Mouse (Mus musculus): ENCODE measurements at regions not wholly inside any gene's neighbourhood (a gene's known extent, or its start where the extent isn't known, plus 50 kb on each side); places are given as distances from the start of the nearest gene placed in this dataset.

GRCm38 (mm10) chr2:78716157-78716798 lies 151.6 kb upstream of the Ube2e3 start:
- H3K4me1 ChIP-seq (ENCODE audit: control insufficient read depth in 2 of 2, insufficient read depth in 2 of 2, low read length in 2 of 2), result peaks cover 2 to 8% of the 10 kb centered on the region in 2 experiments; a peak in 3 of 4 replicates
- H3K36me3 ChIP-seq (ENCODE audit: control insufficient read depth, insufficient read depth, low read length), result no peaks in the 10 kb centered on the region
- no peaks in the 10 kb centered on the region for H3K9me3 ChIP-seq (ENCODE audit: control insufficient read depth, low read length)
- ATAC-seq (ENCODE audit: insufficient number of reproducible peaks, insufficient read depth, low FRiP score, low read depth), result no peak
- H3K27ac ChIP-seq (replicated peaks in 1 of 2; ENCODE audit: control insufficient read depth in 1 of 2, insufficient read depth in 1 of 2, low read depth in 2 of 2, low read length in 2 of 2), result no peak overlapping the region
- H3K4me2 ChIP-seq (ENCODE audit: low read length), result peak overlapping the region; percentile 35
- WGBS, result 19% methylated on average over 7 of the region's 7 CpGs
- no peaks in the 10 kb centered on the region for H3K27me3 ChIP-seq (ENCODE audit: control insufficient read depth, insufficient read depth, low read length)
- H3K9ac ChIP-seq (ENCODE audit: low read length), result no peak overlapping the region; the same call in 1 of the 2 replicates
- H3K4me3 ChIP-seq (ENCODE audit: control insufficient read depth in 1 of 2, insufficient read depth in 1 of 2, low read depth in 1 of 2, low read length in 2 of 2), result no peak overlapping the region

- no peaks in the 10 kb centered on the region for H3K9me3 ChIP-seq (ENCODE audit: control insufficient read depth, low read length)
- no peaks in the 10 kb centered on the region for H3K4me1 ChIP-seq (ENCODE audit: control insufficient read depth in 2 of 2, insufficient read depth in 2 of 2, low read length in 2 of 2)
- H3K4me2 ChIP-seq (ENCODE audit: low read length), result no peak overlapping the region
- H3K36me3 ChIP-seq (ENCODE audit: control insufficient read depth, insufficient read depth, low read length), result no peaks in the 10 kb centered on the region
- no peaks in the 10 kb centered on the region for H3K27me3 ChIP-seq (ENCODE audit: control insufficient read depth, insufficient read depth, low read length)
- ATAC-seq (ENCODE audit: insufficient number of reproducible peaks, insufficient read depth, low FRiP score, low read depth), result no peak
- H3K4me3 ChIP-seq (ENCODE audit: control insufficient read depth in 1 of 2, insufficient read depth in 1 of 2, low read depth in 1 of 2, low read length in 2 of 2), result no peak overlapping the region
- no peak overlapping the region for H3K27ac ChIP-seq (replicated peaks in 1 of 2; ENCODE audit: control insufficient read depth in 1 of 2, insufficient read depth in 1 of 2, low read depth in 2 of 2, low read length in 2 of 2)
- no peak overlapping the region for H3K9ac ChIP-seq (ENCODE audit: low read length)
- WGBS, result 94% methylated on average over 6 of the region's 6 CpGs
Observed at GRCm38 (mm10) chr2:78694851-78695250, 173.1 kb upstream of the Ube2e3 start.

- 86% methylated on average over 2 of the region's 2 CpGs for WGBS
- Histone ChIP-seq H3K4me1 (ENCODE audit: control insufficient read depth in 2 of 2, insufficient read depth in 2 of 2, low read length in 2 of 2) (no peaks in the 10 kb centered on the region; a peak in 1 of 4 replicates), H3K4me2 (ENCODE audit: low read length) (no peak overlapping the region), H3K9me3 (ENCODE audit: control insufficient read depth, low read length) (no peaks in the 10 kb centered on the region), H3K4me3 (ENCODE audit: control insufficient read depth in 1 of 2, insufficient read depth in 1 of 2, low read depth in 1 of 2, low read length in 2 of 2) (no peak overlapping the region), H3K36me3 (ENCODE audit: control insufficient read depth, insufficient read depth, low read length) (no peaks in the 10 kb centered on the region), H3K27me3 (ENCODE audit: control insufficient read depth, insufficient read depth, low read length) (no peaks in the 10 kb centered on the region), H3K27ac (replicated peaks in 1 of 2; ENCODE audit: control insufficient read depth in 1 of 2, insufficient read depth in 1 of 2, low read depth in 2 of 2, low read length in 2 of 2) (no peak overlapping the region), H3K9ac (ENCODE audit: low read length) (no peak overlapping the region)
- ATAC-seq (ENCODE audit: insufficient number of reproducible peaks, insufficient read depth, low FRiP score, low read depth), result no peak
Observed at GRCm38 (mm10) chr2:78656668-78657067, 211.3 kb upstream of the Ube2e3 start.

GRCm38 (mm10) chr2:78655156-78655855 lies 212.6 kb upstream of the Ube2e3 start:
- Histone ChIP-seq H3K27ac (replicated peaks in 1 of 2; ENCODE audit: control insufficient read depth in 1 of 2, insufficient read depth in 1 of 2, low read depth in 2 of 2, low read length in 2 of 2) (no peak overlapping the region), H3K9me3 (ENCODE audit: control insufficient read depth, low read length) (no peaks in the 10 kb centered on the region), H3K36me3 (ENCODE audit: control insufficient read depth, insufficient read depth, low read length) (no peaks in the 10 kb centered on the region), H3K4me1 (ENCODE audit: control insufficient read depth in 2 of 2, insufficient read depth in 2 of 2, low read length in 2 of 2) (no peaks in the 10 kb centered on the region; a peak in 1 of 4 replicates), H3K9ac (ENCODE audit: low read length) (no peak overlapping the region), H3K4me3 (ENCODE audit: control insufficient read depth in 1 of 2, insufficient read depth in 1 of 2, low read depth in 1 of 2, low read length in 2 of 2) (no peak overlapping the region), H3K27me3 (ENCODE audit: control insufficient read depth, insufficient read depth, low read length) (no peaks in the 10 kb centered on the region), H3K4me2 (ENCODE audit: low read length) (no peak overlapping the region)
- WGBS, result 72% methylated on average over 7 of the region's 7 CpGs
- ATAC-seq (ENCODE audit: insufficient number of reproducible peaks, insufficient read depth, low FRiP score, low read depth), result no peak

- Histone ChIP-seq H3K4me2 (ENCODE audit: low read length) (no peak overlapping the region), H3K9ac (ENCODE audit: low read length) (no peak overlapping the region), H3K27me3 (ENCODE audit: control insufficient read depth, insufficient read depth, low read length) (no peaks in the 10 kb centered on the region), H3K9me3 (ENCODE audit: control insufficient read depth, low read length) (no peaks in the 10 kb centered on the region), H3K4me3 (ENCODE audit: control insufficient read depth in 1 of 2, insufficient read depth in 1 of 2, low read depth in 1 of 2, low read length in 2 of 2) (no peak overlapping the region), H3K4me1 (ENCODE audit: control insufficient read depth in 2 of 2, insufficient read depth in 2 of 2, low read length in 2 of 2) (no peaks in the 10 kb centered on the region; a peak in 1 of 4 replicates), H3K36me3 (ENCODE audit: control insufficient read depth, insufficient read depth, low read length) (no peaks in the 10 kb centered on the region), H3K27ac (replicated peaks in 1 of 2; ENCODE audit: control insufficient read depth in 1 of 2, insufficient read depth in 1 of 2, low read depth in 2 of 2, low read length in 2 of 2) (no peak overlapping the region)
- ATAC-seq (ENCODE audit: insufficient number of reproducible peaks, insufficient read depth, low FRiP score, low read depth), result no peak
- 50% methylated on average over 2 of the region's 2 CpGs for whole genome bisulfite sequencing
Observed at GRCm38 (mm10) chr2:78651549-78651948, 216.4 kb upstream of the Ube2e3 start.

GRCm38 (mm10) chr2:78640361-78640760 lies 227.6 kb upstream of the Ube2e3 start:
- Histone ChIP-seq H3K4me2 (ENCODE audit: low read length) (no peak overlapping the region), H3K4me1 (ENCODE audit: control insufficient read depth in 2 of 2, insufficient read depth in 2 of 2, low read length in 2 of 2) (no peaks in the 10 kb centered on the region), H3K27ac (replicated peaks in 1 of 2; ENCODE audit: control insufficient read depth in 1 of 2, insufficient read depth in 1 of 2, low read depth in 2 of 2, low read length in 2 of 2) (no peak overlapping the region), H3K4me3 (ENCODE audit: control insufficient read depth in 1 of 2, insufficient read depth in 1 of 2, low read depth in 1 of 2, low read length in 2 of 2) (no peak overlapping the region), H3K27me3 (ENCODE audit: control insufficient read depth, insufficient read depth, low read length) (no peaks in the 10 kb centered on the region), H3K9ac (ENCODE audit: low read length) (no peak overlapping the region), H3K9me3 (ENCODE audit: control insufficient read depth, low read length) (no peaks in the 10 kb centered on the region), H3K36me3 (ENCODE audit: control insufficient read depth, insufficient read depth, low read length) (no peaks in the 10 kb centered on the region)
- 86% methylated on average over 6 of the region's 6 CpGs for WGBS
- no peak for ATAC-seq (ENCODE audit: insufficient number of reproducible peaks, insufficient read depth, low FRiP score, low read depth)

GRCm38 (mm10) chr2:78625264-78625663 lies 242.7 kb upstream of the Ube2e3 start:
- WGBS, result 80% methylated on average over 4 of the region's 4 CpGs
- Histone ChIP-seq H3K9ac (ENCODE audit: low read length) (no peak overlapping the region), H3K4me2 (ENCODE audit: low read length) (no peak overlapping the region), H3K36me3 (ENCODE audit: control insufficient read depth, insufficient read depth, low read length) (no peaks in the 10 kb centered on the region), H3K4me3 (ENCODE audit: control insufficient read depth in 1 of 2, insufficient read depth in 1 of 2, low read depth in 1 of 2, low read length in 2 of 2) (no peak overlapping the region), H3K4me1 (ENCODE audit: control insufficient read depth in 2 of 2, insufficient read depth in 2 of 2, low read length in 2 of 2) (no peaks in the 10 kb centered on the region), H3K27me3 (ENCODE audit: control insufficient read depth, insufficient read depth, low read length) (no peaks in the 10 kb centered on the region), H3K27ac (replicated peaks in 1 of 2; ENCODE audit: control insufficient read depth in 1 of 2, insufficient read depth in 1 of 2, low read depth in 2 of 2, low read length in 2 of 2) (no peak overlapping the region), H3K9me3 (ENCODE audit: control insufficient read depth, low read length) (no peaks in the 10 kb centered on the region)
- ATAC-seq (ENCODE audit: insufficient number of reproducible peaks, insufficient read depth, low FRiP score, low read depth), result no peak

All from heart, embryonic 14.5 days (tissue).